Mouse (Mus musculus): ENCODE measurements around the gene Rnf157. TPM values are rescaled to one million over a fixed set of nuclear protein-coding genes. Genes with fewer than 3 reads are reported as not detected.

Gene Rnf157
- polyA plus RNA-seq, 2 experiments: 0.57 to 0.66 TPM

- no peak for TF ChIP-seq EP300 (IDR thresholded peaks at IDR 0.05; ENCODE audit: low read depth)
- TF ChIP-seq CTCF (IDR thresholded peaks at IDR 0.05; ENCODE audit: low read depth): no peak
- no peak overlapping the region for H3K9ac ChIP-seq (replicated peaks)
- H3K27ac ChIP-seq: no peak overlapping the region
- H3K9me3 ChIP-seq (ENCODE audit: control insufficient read depth, low read length): no peaks in the 10 kb centered on the region
- ATAC-seq (ENCODE audit: insufficient read depth): no peak
- H3K4me1 ChIP-seq (replicated peaks; ENCODE audit: control insufficient read depth in 2 of 2, insufficient read depth in 2 of 2, low read length in 1 of 2): peaks cover 9 to 30% of the 10 kb centered on the region in 2 experiments
- no peak for DNase-seq (ENCODE audit: low read depth in 3 of 3, low spot score in 3 of 3)
- no peaks in the 10 kb centered on the region for H3K27me3 ChIP-seq (ENCODE audit: control insufficient read depth, insufficient read depth, low read length)
- no peak overlapping the region for H3K4me3 ChIP-seq (ENCODE audit: insufficient read depth in 1 of 2, low read depth in 2 of 2, low read length in 2 of 2)
- WGBS (ENCODE audit: insufficient replicate concordance): 88% methylated on average over 11 of the region's 11 CpGs
- H3K36me3 ChIP-seq (replicated peaks; ENCODE audit: control insufficient read depth, insufficient read depth, low read depth): peaks cover 25% of the 10 kb centered on the region
- H3K4me2 ChIP-seq (ENCODE audit: low read depth): no peak overlapping the region; the same call in 1 of the 2 replicates
Measured at GRCm38 (mm10) chr11:116437541-116437940, 24.7 kb upstream of the Rnf157 start.

GRCm38 (mm10) chr11:116436725-116437331 lies 24.0 kb upstream of the Rnf157 start:
- DNase-seq (ENCODE audit: low read depth in 3 of 3, low spot score in 3 of 3) (peak in 1 of 3 experiments; percentile 49), ATAC-seq (ENCODE audit: insufficient read depth) (no peak)
- Histone ChIP-seq H3K4me1 (replicated peaks; ENCODE audit: control insufficient read depth in 2 of 2, insufficient read depth in 2 of 2, low read length in 1 of 2) (peaks cover 9 to 30% of the 10 kb centered on the region in 2 experiments), H3K27me3 (ENCODE audit: control insufficient read depth, insufficient read depth, low read length) (no peaks in the 10 kb centered on the region), H3K4me2 (ENCODE audit: low read depth) (peak overlapping the region; percentile 68), H3K9me3 (ENCODE audit: control insufficient read depth, low read length) (no peaks in the 10 kb centered on the region), H3K27ac (peak overlapping the region; percentile 56), H3K36me3 (replicated peaks; ENCODE audit: control insufficient read depth, insufficient read depth, low read depth) (peaks cover 25% of the 10 kb centered on the region), H3K9ac (replicated peaks) (no peak overlapping the region), H3K4me3 (ENCODE audit: insufficient read depth in 1 of 2, low read depth in 2 of 2, low read length in 2 of 2) (peak overlapping the region; percentile 10 to 74; a peak in 2 of 4 replicates)
- 11% methylated on average over 4 of the region's 4 CpGs for WGBS (ENCODE audit: insufficient replicate concordance)
- no peak for TF ChIP-seq CTCF (IDR thresholded peaks at IDR 0.05; ENCODE audit: low read depth)
- TF ChIP-seq EP300 (IDR thresholded peaks at IDR 0.05; ENCODE audit: low read depth): no peak

- no peak for DNase-seq (ENCODE audit: low read depth in 3 of 3, low spot score in 3 of 3)
- Histone ChIP-seq H3K4me1 (replicated peaks; ENCODE audit: control insufficient read depth in 2 of 2, insufficient read depth in 2 of 2, low read length in 1 of 2) (peaks cover 10 to 33% of the 10 kb centered on the region in 2 experiments), H3K9ac (replicated peaks) (peak overlapping the region; percentile 19), H3K4me3 (ENCODE audit: insufficient read depth in 1 of 2, low read depth in 2 of 2, low read length in 2 of 2) (peak overlapping the region; percentile 32 to 74), H3K9me3 (ENCODE audit: control insufficient read depth, low read length) (no peaks in the 10 kb centered on the region), H3K27me3 (ENCODE audit: control insufficient read depth, insufficient read depth, low read length) (no peaks in the 10 kb centered on the region), H3K4me2 (ENCODE audit: low read depth) (peak overlapping the region; percentile 68), H3K27ac (peak overlapping the region; percentile 56), H3K36me3 (replicated peaks; ENCODE audit: control insufficient read depth, insufficient read depth, low read depth) (peaks cover 25% of the 10 kb centered on the region)
- no peak for ATAC-seq (ENCODE audit: insufficient read depth)
- WGBS (ENCODE audit: insufficient replicate concordance): 5% methylated on average over 5 of the region's 5 CpGs
- TF ChIP-seq EP300 (IDR thresholded peaks at IDR 0.05; ENCODE audit: low read depth): peak; percentile 41
- TF ChIP-seq CTCF (IDR thresholded peaks at IDR 0.05; ENCODE audit: low read depth): no peak
Measured at GRCm38 (mm10) chr11:116435992-116436724, 23.3 kb upstream of the Rnf157 start.

- no peaks in the 10 kb centered on the region for H3K27me3 ChIP-seq (ENCODE audit: control insufficient read depth, insufficient read depth, low read length)
- peak overlapping the region; percentile 79 for H3K27ac ChIP-seq
- peak overlapping the region; percentile 74 to 98 for H3K4me3 ChIP-seq (ENCODE audit: insufficient read depth in 1 of 2, low read depth in 2 of 2, low read length in 2 of 2)
- ATAC-seq (ENCODE audit: insufficient read depth) (no peak), DNase-seq (ENCODE audit: low read depth in 3 of 3, low spot score in 3 of 3) (no peak)
- H3K36me3 ChIP-seq (replicated peaks; ENCODE audit: control insufficient read depth, insufficient read depth, low read depth): peaks cover 25% of the 10 kb centered on the region
- H3K4me2 ChIP-seq (ENCODE audit: low read depth): peak overlapping the region; percentile 68
- peak overlapping the region; percentile 88 for H3K9ac ChIP-seq (replicated peaks)
- TF ChIP-seq CTCF (IDR thresholded peaks at IDR 0.05; ENCODE audit: low read depth) (no peak), EP300 (IDR thresholded peaks at IDR 0.05; ENCODE audit: low read depth) (no peak)
- no peaks in the 10 kb centered on the region for H3K9me3 ChIP-seq (ENCODE audit: control insufficient read depth, low read length)
- H3K4me1 ChIP-seq (replicated peaks; ENCODE audit: control insufficient read depth in 2 of 2, insufficient read depth in 2 of 2, low read length in 1 of 2): peaks cover 19 to 40% of the 10 kb centered on the region in 2 experiments
- WGBS (ENCODE audit: insufficient replicate concordance): 39% methylated on average over 12 of the region's 12 CpGs
Measured at GRCm38 (mm10) chr11:116434967-116435752, 22.3 kb upstream of the Rnf157 start.
